Mouse (Mus musculus): ENCODE results near the gene Klc4.

The Klc4 gene

GRCm38 (mm10) chr17:46645561-46646321 is at the start of gene Klc4, which contains the start of gene Mrpl2:
Gene Klc4, minus strand, starts transcription at chr17:46646022.
Gene Mrpl2, plus strand, starts transcription at chr17:46646229.
- DNase-seq (ENCODE audit: low read depth, low spot score), result peak; percentile 97

GRCm38 (mm10) chr17:46694517-46695063 is 48.8 kb upstream of the Klc4 start:
- DNase-seq (ENCODE audit: low read depth, low spot score), result no peak

GRCm38 (mm10) chr17:46691390-46691789 is 45.6 kb upstream of the Klc4 start:
- DNase-seq (ENCODE audit: low read depth, low spot score), result no peak

- no peak for DNase-seq (ENCODE audit: low read depth, low spot score)
These were observed 44.8 kb upstream of the Klc4 start for GRCm38 (mm10) chr17:46690665-46691064.

GRCm38 (mm10) chr17:46685913-46686312 is 40.1 kb upstream of the Klc4 start:
- DNase-seq (ENCODE audit: low read depth, low spot score), result no peak

- DNase-seq (ENCODE audit: low read depth, low spot score), result no peak
These were observed 37.0 kb upstream of the Klc4 start for GRCm38 (mm10) chr17:46682654-46683389.

- no peak for DNase-seq (ENCODE audit: low read depth, low spot score)
These were observed 35.8 kb upstream of the Klc4 start for GRCm38 (mm10) chr17:46681466-46682118.

- DNase-seq (ENCODE audit: low read depth, low spot score), result peak; percentile 99
These were observed 35.0 kb upstream of the Klc4 start, which contains the start of gene Klhdc3 for GRCm38 (mm10) chr17:46680760-46681373. Gene Klhdc3, minus strand, starts transcription at chr17:46680914.

GRCm38 (mm10) chr17:46679843-46680759 is 34.3 kb upstream of the Klc4 start:
- DNase-seq (ENCODE audit: low read depth, low spot score), result no peak

- DNase-seq (ENCODE audit: low read depth, low spot score), result no peak
These were observed 33.1 kb upstream of the Klc4 start for GRCm38 (mm10) chr17:46678911-46679310.

GRCm38 (mm10) chr17:46678416-46678815 is 32.6 kb upstream of the Klc4 start, which contains the start of gene Mea1:
Gene Mea1, plus strand, starts transcription at chr17:46678793.
- no peak for DNase-seq (ENCODE audit: low read depth, low spot score)

GRCm38 (mm10) chr17:46674530-46675283 is 28.9 kb upstream of the Klc4 start:
- no peak for DNase-seq (ENCODE audit: low read depth, low spot score)

- DNase-seq (ENCODE audit: low read depth, low spot score), result peak; percentile 88
These were observed 28.2 kb upstream of the Klc4 start, which contains the start of gene Rrp36 for GRCm38 (mm10) chr17:46673850-46674529. Gene Rrp36, minus strand, starts transcription at chr17:46674352.

GRCm38 (mm10) chr17:46669911-46670310 is 24.1 kb upstream of the Klc4 start:
- no peak for DNase-seq (ENCODE audit: low read depth, low spot score)

GRCm38 (mm10) chr17:46667712-46668111 is 21.9 kb upstream of the Klc4 start:
- DNase-seq (ENCODE audit: low read depth, low spot score), result no peak

- DNase-seq (ENCODE audit: low read depth, low spot score), result no peak
These were observed 16.9 kb upstream of the Klc4 start for GRCm38 (mm10) chr17:46662730-46663129.

- no peak for DNase-seq (ENCODE audit: low read depth, low spot score)
These were observed 16.2 kb upstream of the Klc4 start for GRCm38 (mm10) chr17:46661981-46662380.

GRCm38 (mm10) chr17:46661351-46661750 is 15.5 kb upstream of the Klc4 start:
- no peak for DNase-seq (ENCODE audit: low read depth, low spot score)

GRCm38 (mm10) chr17:46656054-46656453 is 10.2 kb upstream of the Klc4 start:
- no peak for DNase-seq (ENCODE audit: low read depth, low spot score)

Data from telencephalon, adult 2 months (tissue).